Mouse (Mus musculus) spleen, adult 2 months (tissue): ENCODE results near the gene Cemip2.

ENCODE experiments used
- CTCF ChIP-seq: fragments of 200-500 bp; IDR thresholded peaks from 2 replicates; pipeline ENCODE4 v1.5.1; 2011; ENCODE audit warnings: mild to moderate bottlenecking, inconsistent platforms; ENCODE audit not compliant: insufficient read depth, insufficient read length, insufficient replicate concordance; ENCODE audit errors: extremely low read depth
- POLR2A ChIP-seq: fragments of 200-500 bp; IDR thresholded peaks from 2 replicates; pipeline ENCODE4 v1.6.1; 2011; ENCODE audit warnings: low read depth, low read length, inconsistent platforms

- TF ChIP-seq POLR2A (no peak), CTCF (no peak)
These were observed 90.3 kb downstream of the Cemip2 start for GRCm38 (mm10) chr19:21868471-21868870.
